15 mouse cellular contexts compared by ENCODE assay signal in genomic region chr5:106710611-106711010, GRCm38 (mm10). TPM values are rescaled to one million over a fixed set of nuclear protein-coding genes. Genes with fewer than 3 reads are reported as not detected.
A peak's percentile ranks its signal among the peaks of the same experiment; 100 is the strongest.
DNase-seq lines count a peak whose midpoint lies in the region; ATAC-seq and TF ChIP-seq lines count a peak whose summit lies in the region.
"Had no signal": no experiment of that assay in that cellular context is flagged by ENCODE, and none has a peak within 500 bp of the region (broad histone marks: within the 10 kb centered on the region; RNA-seq: fewer than 3 reads in every experiment).

No protein-coding gene starts in this region.

- no peak overlapping the region for H3K27ac ChIP-seq in kidney, postnatal 0 days
- peak overlapping the region; percentile 92 for H3K27ac ChIP-seq in MEL (ENCODE audit: control insufficient read depth, low read depth, low read length)
- peak overlapping the region; percentile 87 for H3K27ac ChIP-seq in liver, embryonic 15.5 days (replicated peaks)
- H3K27ac ChIP-seq in forebrain, embryonic 16.5 days (ENCODE audit: low read length) = no peak overlapping the region
- H3K27ac ChIP-seq: neural tube, embryonic 13.5 days had no signal

- no peak for ATAC-seq in kidney, postnatal 0 days (replicated peaks; ENCODE audit: low FRiP score, low read depth)
- peak; percentile 79 for ATAC-seq in liver, embryonic 15.5 days (ENCODE audit: insufficient read depth)
- ATAC-seq in forebrain, embryonic 16.5 days = no peak
- ATAC-seq: hindbrain, embryonic 16.5 days; midbrain, embryonic 16.5 days had no signal

- WGBS in kidney, postnatal 0 days = 49% methylated on average over 12 of the region's 12 CpGs
- 36% methylated on average over 12 of the region's 12 CpGs for WGBS in liver, embryonic 15.5 days (ENCODE audit: insufficient replicate concordance)
- 82% methylated on average over 12 of the region's 12 CpGs for WGBS in forebrain, embryonic 16.5 days

- no peak for TF ChIP-seq RAD21 in MEL (IDR thresholded peaks at IDR 0.05; ENCODE audit: low read depth, low read length)

- TF ChIP-seq POLR2A in MEL (IDR thresholded peaks at IDR 0.05; ENCODE audit: control insufficient read depth in 1 of 2, insufficient read depth in 1 of 2, low read depth in 1 of 2, low read length in 2 of 2, poor library complexity in 1 of 2) = no peak

- no peak overlapping the region for H3K9ac ChIP-seq in kidney, postnatal 0 days (ENCODE audit: low read depth, low read length)
- H3K9ac ChIP-seq in MEL (ENCODE audit: control insufficient read depth, low read depth, low read length, poor library complexity, severe bottlenecking) = peak overlapping the region; percentile 68
- peak overlapping the region; percentile 27; the same call in 1 of the 2 replicates for H3K9ac ChIP-seq in liver, embryonic 15.5 days
- no peak overlapping the region for H3K9ac ChIP-seq in forebrain, embryonic 16.5 days (replicated peaks; ENCODE audit: low read depth, low read length)
- H3K9ac ChIP-seq: embryonic facial prominence, embryonic 15.5 days; neural tube, embryonic 13.5 days had no signal

- 0 out of 2 replicates have a peak, but pooled peaks cover 3% of the 10 kb centered on the region for H3K4me1 ChIP-seq in kidney, postnatal 0 days (replicated peaks; ENCODE audit: insufficient read depth, low read length)
- peaks cover 32 to 37% of the 10 kb centered on the region in 2 experiments for H3K4me1 ChIP-seq in MEL (ENCODE audit: control insufficient read depth in 1 of 2, insufficient read depth in 2 of 2, low read length in 2 of 2)
- H3K4me1 ChIP-seq in liver, embryonic 15.5 days (replicated peaks) = peaks cover 76% of the 10 kb centered on the region
- H3K4me1 ChIP-seq in forebrain, embryonic 16.5 days (replicated peaks; ENCODE audit: control insufficient read depth, insufficient read depth, low read length) = peaks cover 25% of the 10 kb centered on the region

- TF ChIP-seq CTCF in kidney, postnatal 0 days (IDR thresholded peaks at IDR 0.05; ENCODE audit: low read depth) = no peak
- no peak for TF ChIP-seq CTCF in MEL (IDR thresholded peaks at IDR 0.05 in 2 of 3, conservative IDR thresholded peaks at IDR 0.05 in 1 of 3; ENCODE audit: control insufficient read depth in 1 of 3, insufficient read depth in 1 of 3, low read depth in 2 of 3, low read length in 3 of 3, poor library complexity in 1 of 3, severe bottlenecking in 1 of 3)

- H3K4me3 ChIP-seq in kidney, postnatal 0 days (replicated peaks; ENCODE audit: low read depth, low read length) = no peak overlapping the region
- H3K4me3 ChIP-seq in MEL (ENCODE audit: control insufficient read depth in 1 of 2, insufficient read depth in 1 of 2, low read depth in 2 of 2, low read length in 2 of 2) = peak overlapping the region; percentile 45 to 52
- peak overlapping the region; percentile 4; the same call in 1 of the 2 replicates for H3K4me3 ChIP-seq in liver, embryonic 15.5 days (replicated peaks)
- no peak overlapping the region for H3K4me3 ChIP-seq in forebrain, embryonic 16.5 days (replicated peaks; ENCODE audit: low read length)
- H3K4me3 ChIP-seq: embryonic facial prominence, embryonic 15.5 days; neural tube, embryonic 13.5 days had no signal

- intact Hi-C loops in left cerebral cortex, postnatal 10 days (cut with DNase I) = no loop called here

- H3K79me2 ChIP-seq in MEL (ENCODE audit: control insufficient read depth, insufficient read depth, low read length, poor library complexity) = no peaks in the 10 kb centered on the region

- no peaks in the 10 kb centered on the region for H3K27me3 ChIP-seq in kidney, postnatal 0 days (ENCODE audit: insufficient read depth, low read length)
- no peaks in the 10 kb centered on the region for H3K27me3 ChIP-seq in MEL (ENCODE audit: control insufficient read depth in 1 of 2, insufficient read depth in 2 of 2, low read length in 2 of 2)
- no peaks in the 10 kb centered on the region for H3K27me3 ChIP-seq in liver, embryonic 15.5 days
- no peaks in the 10 kb centered on the region for H3K27me3 ChIP-seq in forebrain, embryonic 16.5 days (replicated peaks; ENCODE audit: control insufficient read depth, insufficient read depth, low read length)
- H3K27me3 ChIP-seq: embryonic facial prominence, embryonic 15.5 days; neural tube, embryonic 13.5 days had no signal

- H3K36me3 ChIP-seq in kidney, postnatal 0 days (ENCODE audit: insufficient read depth, low read length) = no peaks in the 10 kb centered on the region
- peaks cover 0 to 36% of the 10 kb centered on the region in 2 experiments; a peak in 2 of 4 replicates for H3K36me3 ChIP-seq in MEL (ENCODE audit: control insufficient read depth in 1 of 2, insufficient read depth in 2 of 2, low read length in 2 of 2)
- H3K36me3 ChIP-seq in liver, embryonic 15.5 days (replicated peaks) = no peaks in the 10 kb centered on the region
- H3K36me3 ChIP-seq in forebrain, embryonic 16.5 days (ENCODE audit: control insufficient read depth, insufficient read depth) = no peaks in the 10 kb centered on the region
- H3K36me3 ChIP-seq: embryonic facial prominence, embryonic 15.5 days; neural tube, embryonic 13.5 days had no signal

- H3K9me3 ChIP-seq in kidney, postnatal 0 days (replicated peaks; ENCODE audit: low read length) = no peaks in the 10 kb centered on the region
- no peaks in the 10 kb centered on the region for H3K9me3 ChIP-seq in MEL (replicated peaks; ENCODE audit: insufficient read depth, low read length)
- no peaks in the 10 kb centered on the region for H3K9me3 ChIP-seq in liver, embryonic 15.5 days (replicated peaks)
- H3K9me3 ChIP-seq in forebrain, embryonic 16.5 days (ENCODE audit: control insufficient read depth, low read length) = no peaks in the 10 kb centered on the region
- H3K9me3 ChIP-seq: embryonic facial prominence, embryonic 15.5 days; neural tube, embryonic 13.5 days had no signal

- peak; percentile 48 to 63; a peak in 3 of 4 replicates for TF ChIP-seq EP300 in MEL (IDR thresholded peaks at IDR 0.05; ENCODE audit: low read depth in 1 of 2, low read length in 2 of 2)

- H3K4me2 ChIP-seq in kidney, postnatal 0 days (ENCODE audit: low read length) = no peak overlapping the region
- H3K4me2 ChIP-seq in liver, embryonic 15.5 days = peak overlapping the region; percentile 61
- H3K4me2 ChIP-seq in forebrain, embryonic 16.5 days (ENCODE audit: low read length) = no peak overlapping the region
- H3K4me2 ChIP-seq: embryonic facial prominence, embryonic 15.5 days; neural tube, embryonic 13.5 days had no signal

- peak; percentile 33 for DNase-seq in kidney, postnatal 0 days (ENCODE audit: low spot score)
- no peak for DNase-seq in kidney, adult 8-10 months
- peak; percentile 68 for DNase-seq in MEL (ENCODE audit: low read depth, low spot score)
- peak; percentile 70 for DNase-seq in c-Kit-positive CD71-positive TER-119-negative erythroid progenitor cells, embryonic 14.5 days (ENCODE audit: low read depth)
- DNase-seq in layer of hippocampus, adult 11-12 months (ENCODE audit: low spot score) = no peak
- DNase-seq in left cerebral cortex, postnatal 10 days (ENCODE audit: extremely low spot score in 1 of 2, low spot score in 2 of 2) = no peak
- DNase-seq: adrenal gland, postnatal 25 days; cerebellum, adult 11-12 months; gastrocnemius, postnatal 14 days had no signal

TF ChIP-seq in MEL, 35 proteins besides CTCF, POLR2A, EP300 and RAD21:
- TF ChIP-seq ZKSCAN1 (IDR thresholded peaks at IDR 0.05; ENCODE audit: low read depth, low read length) (no peak), ETS1 (IDR thresholded peaks at IDR 0.05; ENCODE audit: low read depth, low read length) (peak; percentile 23; the same call in 1 of the 2 replicates), CHD2 (IDR thresholded peaks at IDR 0.05; ENCODE audit: low read length) (no peak), UBTF (IDR thresholded peaks at IDR 0.05; ENCODE audit: borderline replicate concordance, insufficient read depth, low read depth, low read length) (no peak), MYC (IDR thresholded peaks at IDR 0.05; ENCODE audit: low read depth, low read length) (0 out of 2 replicates have a peak, but pooled peaks have one; percentile 40), SIN3A (IDR thresholded peaks at IDR 0.05; ENCODE audit: low read length) (peak; percentile 19), E2F4 (IDR thresholded peaks at IDR 0.05; ENCODE audit: borderline replicate concordance, low read depth, low read length) (no peak), TBP (IDR thresholded peaks at IDR 0.05; ENCODE audit: low read depth, low read length) (0 out of 2 replicates have a peak, but pooled peaks have one; percentile 21), POLR2AphosphoS5 (IDR thresholded peaks at IDR 0.05; ENCODE audit: borderline replicate concordance, low read depth, low read length) (no peak), USF2 (IDR thresholded peaks at IDR 0.05; ENCODE audit: borderline replicate concordance in 1 of 2, insufficient read depth in 1 of 2, low read depth in 1 of 2, low read length in 2 of 2) (no peak), NRF1 (IDR thresholded peaks at IDR 0.05; ENCODE audit: insufficient read depth, low read depth, low read length, poor library complexity, severe bottlenecking) (0 out of 2 replicates have a peak, but pooled peaks have one; percentile 5), MXI1 (IDR thresholded peaks at IDR 0.05; ENCODE audit: low read depth, low read length) (peak; percentile 24; the same call in 1 of the 2 replicates), TCF12 (IDR thresholded peaks at IDR 0.05; ENCODE audit: low read depth, low read length) (peak; percentile 49; the same call in 1 of the 2 replicates), MAX (IDR thresholded peaks at IDR 0.05; ENCODE audit: low read length) (peak; percentile 52; the same call in 1 of the 2 replicates), RCOR1 (IDR thresholded peaks at IDR 0.05; ENCODE audit: low read depth, low read length) (peak; percentile 36; the same call in 1 of the 2 replicates), TAL1 (IDR thresholded peaks at IDR 0.05; ENCODE audit: low read length) (peak; percentile 52), GATA1 (IDR thresholded peaks at IDR 0.05; ENCODE audit: low read depth, low read length) (peak; percentile 25; the same call in 1 of the 2 replicates), ZC3H11A (IDR thresholded peaks at IDR 0.05; ENCODE audit: low read depth, low read length) (no peak), MAZ (IDR thresholded peaks at IDR 0.05; ENCODE audit: low read depth, low read length) (peak; percentile 30; the same call in 1 of the 2 replicates)

RNA-seq across cellular contexts. Expression of gene Zfp644, which starts 13.5 kb away (rescaled TPM):
- 60.2 and 64.7 TPM in 2 replicates for polyA plus RNA-seq in kidney, postnatal 0 days (2015; fragmentation: Nextera tagmentation; extraction: Ambion mirVana)
- 32.5 and 34.4 TPM in 2 replicates for total RNA-seq in MEL (2012; rRNA removed)
- 10 to 100 TPM; 23.4 to 72.3 TPM for polyA plus RNA-seq in MEL (2012; ENCODE audit: insufficient read depth in 1 of 2, insufficient read length in 2 of 2, low read depth in 1 of 2, low replicate concordance in 2 of 2, missing spikeins in 1 of 2)
- polyA plus RNA-seq in liver, embryonic 15.5 days (2015; fragmentation: Nextera tagmentation; extraction: Ambion mirVana) = 16.5 and 16.7 TPM in 2 replicates
- polyA plus RNA-seq in forebrain, embryonic 16.5 days (2015; fragmentation: Nextera tagmentation; extraction: Ambion mirVana) = 79.1 and 85.8 TPM in 2 replicates
- total RNA-seq in left cerebral cortex, postnatal 10 days (2021) = 10 to 100 TPM; 91.0 to 91.7 TPM

Comparison
In these comparisons a context has a peak if more than half of its experiments do, and no peak if none do; other contexts are left out.
1. DNase-seq: peak in kidney, postnatal 0 days (single experiment), MEL (single experiment) and c-Kit-positive CD71-positive TER-119-negative erythroid progenitor cells, embryonic 14.5 days (single experiment); none in kidney, adult 8-10 months (0 of 2), layer of hippocampus, adult 11-12 months (single experiment) and left cerebral cortex, postnatal 10 days (0 of 2).
2. H3K27ac ChIP-seq: peak in MEL (single experiment) and liver, embryonic 15.5 days (single experiment); none in kidney, postnatal 0 days (single experiment) and forebrain, embryonic 16.5 days (single experiment).
3. H3K4me3 ChIP-seq: peak in MEL (2 of 2) and liver, embryonic 15.5 days (single experiment); none in kidney, postnatal 0 days (single experiment) and forebrain, embryonic 16.5 days (single experiment).
4. H3K9ac ChIP-seq: peak in MEL (single experiment) and liver, embryonic 15.5 days (single experiment); none in kidney, postnatal 0 days (single experiment) and forebrain, embryonic 16.5 days (single experiment).